Mouse (Mus musculus) lung, adult 2 months (tissue): Measurements from ENCODE around the gene Nipsnap3b. TPM values are rescaled to one million over a fixed set of nuclear protein-coding genes. Genes with fewer than 3 reads are reported as not detected.

Experiments used
- DNase-seq: peaks from one replicate; pipeline ENCODE4 v3.0.0; 2022
- H3K4me1 ChIP-seq: fragments of 200-500 bp; 2 replicates; pipeline ENCODE4 v1.6.1; 2011; ENCODE audit warnings: low read length; ENCODE audit not compliant: control insufficient read depth, insufficient read depth
- H3K4me3 ChIP-seq: fragments of 200-500 bp; replicated peaks from 2 replicates; pipeline ENCODE3; 2011; ENCODE audit warnings: low read depth, mild to moderate bottlenecking, control low read depth, low read length; ENCODE audit errors: extremely low read depth
- CTCF ChIP-seq: fragments of 200-500 bp; IDR thresholded peaks from 2 replicates; pipeline ENCODE4 v1.5.1; 2011; ENCODE audit warnings: mild to moderate bottlenecking, low read length, control low read depth; ENCODE audit not compliant: insufficient read depth
- POLR2A ChIP-seq: fragments of 200-500 bp; IDR thresholded peaks from 2 replicates; pipeline ENCODE4 v1.6.1; 2011; ENCODE audit warnings: low read depth, mild to moderate bottlenecking, control low read depth, low read length, borderline replicate concordance; ENCODE audit errors: extremely low read depth
- WGBS: fragments of 180-500 bp; shearing (Covaris S2); methylation state at CpG from one replicate; pipeline ENCODE4 v1.1.7; 2018; 5-methylcytosine and 5-hydroxymethylcytosine counted together
- polyA plus RNA-seq: library from polyadenylated mRNA; depleted of rRNA; stranded (reverse); fragments of >200 nt; gene quantifications from 2 replicates; pipeline ENCODE4 v1.2.3, GENCODE M21; 2012; rRNA removed

Gene Nipsnap3b
- polyA plus RNA-seq: 14.8 and 20.3 TPM in 2 replicates

DNA sequence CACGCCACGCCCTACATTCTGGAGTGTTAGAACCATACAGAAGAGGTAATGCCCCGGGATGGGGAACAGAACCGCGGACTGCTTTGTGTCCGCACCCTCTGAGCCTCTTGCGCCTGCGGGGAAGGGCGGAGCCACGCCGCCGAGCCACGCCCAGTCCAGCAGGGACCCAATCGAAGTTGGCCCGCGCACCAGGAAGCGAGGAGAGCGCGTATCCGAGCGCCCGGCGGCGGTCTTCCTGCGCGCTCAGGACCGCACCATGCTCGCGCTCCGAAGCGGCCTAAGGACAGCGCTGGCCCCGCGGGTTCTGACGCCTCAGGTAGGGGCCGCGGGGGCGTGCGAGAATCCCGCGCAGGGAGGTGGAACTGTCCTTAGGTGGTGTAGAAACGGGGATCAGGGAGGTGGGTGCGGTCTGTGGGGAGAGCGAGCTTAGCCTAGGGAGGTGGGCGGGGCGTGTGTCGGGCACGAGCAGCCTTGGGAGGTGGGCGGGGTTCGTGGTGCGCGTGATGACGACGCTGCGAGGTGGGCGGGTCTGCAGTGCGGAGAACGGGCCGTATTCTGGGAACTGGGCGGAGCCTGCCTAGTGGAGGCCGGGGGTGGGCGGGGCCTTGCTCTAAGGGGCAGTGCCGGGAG, at the start of gene Nipsnap3b:
Gene Nipsnap3b (plus strand): TSS at position 149 of the 630 bp plus-strand sequence.
- under 1% methylated on average over 59 of the region's 63 CpGs for whole genome bisulfite sequencing

DNA sequence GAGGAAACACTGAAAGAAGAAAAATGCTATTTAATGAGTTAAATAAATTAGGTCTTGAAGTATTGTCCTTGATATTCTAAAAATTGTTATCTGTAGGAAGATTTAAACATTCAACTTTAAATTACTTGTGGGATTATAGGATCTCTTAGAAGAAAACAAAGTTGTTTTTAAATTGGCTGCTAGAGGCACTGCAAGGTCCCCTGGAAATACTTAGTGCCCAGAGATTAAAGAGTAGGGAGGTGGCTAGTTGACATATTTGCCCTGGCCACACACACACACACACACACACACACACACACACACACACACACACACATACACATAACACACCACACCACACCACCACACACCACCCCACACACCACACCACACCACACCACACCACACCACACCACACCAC, 47.4 kb upstream of the Nipsnap3b start, which contains the start of gene Olfr270:
Gene Olfr270 (plus strand): TSS at position 301 of the 400 bp plus-strand sequence.
- DNase-seq: no peak
- Histone ChIP-seq H3K4me3 (no peak within 1 kb of the TSS), H3K4me1 (no peaks in the 10 kb centered on the region)
- no peak for TF ChIP-seq CTCF
- no peak for TF ChIP-seq POLR2A

More for the DNA sequence above, at the start of gene Nipsnap3b:
- TF ChIP-seq POLR2A (peak; percentile 74; the same call in 1 of the 2 replicates), CTCF (no peak)
- DNase-seq: peak; percentile 96
- peak within 1 kb of the TSS; percentile 94 for H3K4me3 ChIP-seq
- H3K4me1 ChIP-seq: no peaks in the 10 kb centered on the region

DNA sequence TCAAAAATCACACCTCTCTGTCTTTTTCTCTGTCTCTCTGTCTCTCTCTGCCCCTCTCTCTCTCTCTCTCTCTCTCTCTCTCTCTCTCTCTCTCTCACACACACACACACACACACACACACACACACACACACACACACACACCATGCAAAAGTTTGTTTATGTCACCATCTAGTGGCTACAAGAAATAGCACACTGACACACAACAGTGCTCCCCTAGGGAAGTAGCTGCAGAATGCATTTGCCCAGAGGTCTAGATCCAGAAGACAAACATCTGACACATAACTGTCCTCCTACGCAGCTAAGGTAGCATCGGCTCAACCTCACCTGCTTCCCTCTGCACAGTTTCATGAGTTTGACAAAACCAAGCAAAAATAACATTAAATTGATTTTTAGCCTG, 26.5 kb upstream of the Nipsnap3b start:
- H3K4me3 ChIP-seq: no peak overlapping the region
- WGBS: 63% methylated on average over 2 of the region's 2 CpGs
- no peak for DNase-seq
- no peak for TF ChIP-seq CTCF
- TF ChIP-seq POLR2A: no peak
- no peaks in the 10 kb centered on the region for H3K4me1 ChIP-seq

DNA sequence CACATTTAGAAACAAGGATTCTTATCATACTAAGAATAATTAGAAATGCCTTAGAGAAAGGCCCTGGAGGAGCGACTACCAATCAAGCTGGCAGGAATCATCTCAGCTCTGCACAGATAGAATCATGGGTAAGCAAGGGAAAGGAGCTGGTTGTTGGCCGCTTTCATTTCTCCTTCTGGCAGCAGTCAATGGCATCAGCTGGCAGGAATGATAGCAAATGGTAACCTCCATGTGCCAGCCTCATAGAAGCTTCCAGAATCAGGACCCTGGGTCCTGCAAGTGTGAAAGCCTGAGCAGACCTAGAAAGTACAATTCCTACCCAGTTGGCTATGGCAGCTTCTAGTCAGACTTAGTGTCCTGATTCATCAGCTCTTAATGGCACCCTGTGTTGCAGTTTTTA, 25.4 kb upstream of the Nipsnap3b start:
- TF ChIP-seq POLR2A (no peak), CTCF (no peak)
- H3K4me3 ChIP-seq: no peak overlapping the region
- no peaks in the 10 kb centered on the region for H3K4me1 ChIP-seq
- 73% methylated on average over 2 of the region's 2 CpGs for WGBS
- DNase-seq: no peak

DNA sequence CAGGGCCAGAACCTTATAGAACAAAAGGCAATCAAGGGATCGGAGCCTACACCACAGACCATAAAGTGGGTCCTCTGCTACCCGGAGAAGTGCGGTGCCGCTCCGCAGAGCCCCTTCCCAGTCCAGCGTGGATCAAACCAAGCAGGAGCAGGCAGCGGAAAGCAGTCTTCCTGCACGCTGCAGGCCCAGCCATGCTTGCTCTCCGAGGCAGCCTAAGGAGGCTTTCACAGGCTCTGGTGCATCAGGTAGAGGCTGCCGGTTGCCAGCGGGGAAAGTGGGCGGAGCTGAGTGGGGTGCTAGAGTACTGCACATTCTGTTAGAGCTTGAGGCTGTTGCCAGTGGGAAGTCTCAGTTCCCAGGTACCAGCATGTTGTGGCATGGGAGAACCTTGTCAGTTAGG, 22.4 kb upstream of the Nipsnap3b start, which contains the start of gene Nipsnap3a:
Gene Nipsnap3a (plus strand): TSS at position 25 of the 400 bp plus-strand sequence.
- Histone ChIP-seq H3K4me1 (no peaks in the 10 kb centered on the region), H3K4me3 (no peak within 1 kb of the TSS)
- TF ChIP-seq POLR2A (no peak), CTCF (no peak)
- DNase-seq: peak; percentile 3
- WGBS: 44% methylated on average over 12 of the region's 12 CpGs

DNA sequence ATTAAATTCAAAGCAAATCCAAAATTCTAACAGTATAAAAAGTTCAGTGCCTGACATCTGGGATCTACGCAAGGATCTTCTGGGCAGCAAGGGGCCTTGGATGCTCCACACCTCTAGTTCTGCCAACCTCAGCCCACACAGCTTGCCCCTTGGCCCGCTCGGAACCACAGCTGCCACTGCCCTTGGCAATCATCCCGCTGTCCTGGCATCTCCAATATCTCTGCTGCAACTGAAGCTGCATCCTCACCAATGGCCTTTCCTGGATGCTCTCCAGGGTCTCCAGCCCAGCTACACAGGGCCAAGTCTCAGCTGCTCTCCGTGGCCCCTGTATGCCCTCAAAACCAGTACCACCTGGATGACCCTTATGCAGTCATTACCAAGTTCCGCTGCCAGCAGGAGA, 12.2 kb upstream of the Nipsnap3b start:
- WGBS: 88% methylated on average over 6 of the region's 6 CpGs
- Histone ChIP-seq H3K4me3 (no peak overlapping the region), H3K4me1 (no peaks in the 10 kb centered on the region)
- DNase-seq: no peak
- TF ChIP-seq POLR2A (no peak), CTCF (no peak)

DNA sequence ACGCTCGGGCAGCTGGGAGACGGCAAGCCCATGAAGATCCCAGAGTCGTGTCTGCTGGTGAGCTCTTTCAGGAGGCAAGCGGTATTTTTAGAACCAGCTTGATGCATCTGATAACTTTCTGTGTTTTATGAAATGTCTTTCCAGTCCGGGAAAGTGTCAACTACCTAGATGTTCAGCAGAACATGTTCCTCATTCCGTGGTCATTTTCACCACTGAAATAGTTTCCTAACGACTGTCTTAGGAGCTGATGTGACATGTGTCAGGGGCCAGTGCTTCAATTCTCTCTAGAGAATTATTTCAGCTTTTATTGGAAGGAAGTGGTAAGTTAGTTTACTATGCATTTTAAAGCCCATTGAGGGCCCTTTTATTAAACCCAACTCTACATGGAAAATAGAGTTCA, 11.5 kb upstream of the Nipsnap3b start:
- no peak overlapping the region for H3K4me3 ChIP-seq
- DNase-seq: no peak
- WGBS: 72% methylated on average over 8 of the region's 8 CpGs
- no peaks in the 10 kb centered on the region for H3K4me1 ChIP-seq
- TF ChIP-seq CTCF: no peak

DNA sequence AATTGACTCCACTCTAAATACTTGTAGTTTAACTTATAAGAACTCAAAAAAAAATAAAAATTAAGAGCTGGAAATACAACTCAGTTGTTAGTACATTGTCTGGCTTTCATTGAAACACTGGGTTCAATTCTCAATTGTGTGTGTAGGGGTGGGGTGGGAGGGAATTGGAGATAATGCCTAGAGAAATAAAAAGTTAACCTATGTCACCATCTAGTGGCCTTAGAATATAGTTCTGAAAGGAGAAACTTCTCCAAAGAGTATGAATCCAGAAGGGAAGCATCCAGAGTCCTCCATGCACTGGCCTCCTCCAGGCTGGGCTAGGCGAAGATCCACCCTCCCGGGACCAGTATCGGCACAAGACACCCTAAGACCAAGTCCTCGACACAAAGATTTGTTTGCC, 2.5 kb upstream of the Nipsnap3b start:
- 64% methylated on average over 4 of the region's 4 CpGs for WGBS
- no peak for DNase-seq
- no peaks in the 10 kb centered on the region for H3K4me1 ChIP-seq
- no peak for TF ChIP-seq CTCF
- no peak for TF ChIP-seq POLR2A
- no peak overlapping the region for H3K4me3 ChIP-seq

DNA sequence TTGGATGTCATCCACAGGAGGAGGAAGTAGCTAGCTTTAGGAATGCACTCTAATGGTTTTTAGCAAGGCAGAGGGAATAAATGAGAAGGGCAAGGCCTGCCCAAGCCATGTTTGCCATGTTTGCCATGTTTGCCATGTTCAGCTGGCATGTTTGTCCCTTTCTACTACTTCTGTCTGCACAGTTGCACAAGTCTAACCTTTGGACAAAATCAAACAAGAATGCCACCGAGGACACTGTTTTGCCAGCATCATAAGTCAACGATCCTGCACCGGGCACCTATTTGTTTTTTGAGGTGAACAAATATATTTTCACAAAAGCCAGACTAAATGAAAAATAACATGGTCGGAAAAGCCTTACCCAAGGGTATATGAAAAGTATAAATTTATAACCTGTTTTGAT, 1.8 kb upstream of the Nipsnap3b start:
- DNase-seq: no peak
- H3K4me3 ChIP-seq: no peak overlapping the region
- WGBS: 77% methylated on average over 4 of the region's 4 CpGs
- H3K4me1 ChIP-seq: no peaks in the 10 kb centered on the region
- TF ChIP-seq POLR2A (no peak), CTCF (no peak)

DNA sequence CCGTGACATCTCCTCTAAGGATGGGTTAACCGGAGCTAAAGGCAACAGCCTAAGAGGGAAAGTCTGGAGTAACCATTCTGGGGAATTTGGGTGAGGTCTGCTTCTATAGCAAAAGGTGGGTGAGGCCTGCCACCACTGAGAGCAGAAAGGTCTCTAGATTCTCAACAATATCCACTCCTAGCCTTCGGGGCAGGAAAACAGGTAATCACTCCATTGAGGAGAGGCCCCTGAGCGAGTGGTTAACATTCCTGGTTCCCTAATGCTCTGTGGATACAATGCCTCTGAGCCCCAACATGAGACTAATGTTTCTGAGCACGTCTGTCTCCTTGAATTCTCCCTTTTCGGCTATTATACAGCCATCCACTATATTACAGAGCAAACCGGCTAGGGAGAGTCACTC, 2.7 kb downstream of the Nipsnap3b start:
- Histone ChIP-seq H3K4me1 (no peaks in the 10 kb centered on the region), H3K4me3 (no peak overlapping the region)
- 89% methylated on average over 7 of the region's 7 CpGs for WGBS
- no peak for DNase-seq
- no peak for TF ChIP-seq POLR2A
- TF ChIP-seq CTCF: no peak

DNA sequence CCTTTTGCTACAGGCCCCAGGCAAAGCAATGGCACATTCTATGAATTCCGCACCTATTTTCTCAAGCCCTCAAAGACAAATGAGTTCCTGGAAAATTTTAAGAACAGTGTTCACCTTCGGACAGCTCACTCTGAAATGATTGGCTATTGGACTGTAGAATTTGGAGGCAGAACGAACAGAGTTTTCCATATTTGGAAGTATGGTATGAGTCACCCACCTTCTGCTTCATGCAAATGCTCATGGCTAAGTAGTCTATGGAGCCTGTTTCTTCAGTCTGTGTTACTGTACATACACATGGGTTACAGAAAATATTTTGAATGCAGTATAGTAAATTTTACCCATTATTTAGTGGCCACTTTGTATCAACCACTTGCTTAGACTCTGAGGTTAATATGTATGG, 3.3 kb downstream of the Nipsnap3b start:
- Histone ChIP-seq H3K4me1 (no peaks in the 10 kb centered on the region), H3K4me3 (no peak overlapping the region)
- TF ChIP-seq POLR2A: no peak
- TF ChIP-seq CTCF: no peak
- no peak for DNase-seq
- WGBS: 86% methylated on average over 3 of the region's 3 CpGs
